Mouse (Mus musculus): Measurements from ENCODE around the gene Man2a2. TPM values are rescaled to one million over a fixed set of nuclear protein-coding genes. Genes with fewer than 3 reads are reported as not detected.

Man2a2 gene
- total RNA-seq (2012; rRNA removed), result 14.6 and 19.8 TPM in 2 replicates

- H3K9me3 ChIP-seq (ENCODE audit: control insufficient read depth, insufficient read depth, low read depth, low read length), result no peaks in the 10 kb centered on the region
- H3K4me1 ChIP-seq (ENCODE audit: control insufficient read depth in 2 of 2, insufficient read depth in 2 of 2, low read length in 2 of 2, poor library complexity in 1 of 2), result peaks cover 0 to 7% of the 10 kb centered on the region in 2 experiments; a peak in 1 of 4 replicates
- peaks cover 8% of the 10 kb centered on the region; the same call in 1 of the 2 replicates for H3K36me3 ChIP-seq (ENCODE audit: control insufficient read depth, insufficient read depth, low read length, poor library complexity, severe bottlenecking)
- DNase-seq (ENCODE audit: low read depth, low spot score), result no peak
- H3K4me3 ChIP-seq (ENCODE audit: insufficient read depth in 1 of 2, low read depth in 1 of 2, low read length in 2 of 2, poor library complexity in 1 of 2, severe bottlenecking in 1 of 2), result peak within 1 kb of the TSS; percentile 85 to 90
- in situ Hi-C loops (cut with MboI; ENCODE audit: low sequenced_read_pairs in 2 of 2, unreplicated experiment in 2 of 2), result no loop called here
- TF ChIP-seq CHD2 (IDR thresholded peaks at IDR 0.05; ENCODE audit: low read depth, low read length), result no peak
- TF ChIP-seq MAFK (IDR thresholded peaks at IDR 0.05; ENCODE audit: insufficient read depth, low read depth, low read length), result no peak
- TF ChIP-seq ZNF384 (IDR thresholded peaks at IDR 0.05; ENCODE audit: low read depth, low read length), result 0 out of 2 replicates have a peak, but pooled peaks have one; percentile 9
- no peak for TF ChIP-seq HCFC1 (IDR thresholded peaks at IDR 0.05; ENCODE audit: borderline replicate concordance, insufficient read depth, low read length)
- TF ChIP-seq ZC3H11A (IDR thresholded peaks at IDR 0.05; ENCODE audit: borderline replicate concordance, low read depth, low read length), result no peak
- H3K27ac ChIP-seq (ENCODE audit: insufficient read depth, low read depth, low read length, poor library complexity, severe bottlenecking), result no peak within 1 kb of the TSS
- peak within 1 kb of the TSS; percentile 75 for H3K9ac ChIP-seq (ENCODE audit: insufficient read depth, low read depth, low read length, poor library complexity, severe bottlenecking)
These were observed at the start of gene Man2a2 for GRCm38 (mm10) chr7:80371041-80371751. TSS of gene Man2a2 (minus strand) at chr7:80371375.

GRCm38 (mm10) chr7:80420586-80420985, 49.4 kb upstream of the Man2a2 start:
- Histone ChIP-seq H3K4me1 (ENCODE audit: control insufficient read depth in 2 of 2, insufficient read depth in 2 of 2, low read length in 2 of 2, poor library complexity in 1 of 2) (peaks cover 0 to 4% of the 10 kb centered on the region in 2 experiments; a peak in 1 of 4 replicates), H3K4me3 (ENCODE audit: insufficient read depth in 1 of 2, low read depth in 1 of 2, low read length in 2 of 2, poor library complexity in 1 of 2, severe bottlenecking in 1 of 2) (no peak overlapping the region), H3K9me3 (ENCODE audit: control insufficient read depth, insufficient read depth, low read depth, low read length) (no peaks in the 10 kb centered on the region), H3K36me3 (ENCODE audit: control insufficient read depth, insufficient read depth, low read length, poor library complexity, severe bottlenecking) (no peaks in the 10 kb centered on the region), H3K9ac (ENCODE audit: insufficient read depth, low read depth, low read length, poor library complexity, severe bottlenecking) (no peak overlapping the region), H3K27ac (ENCODE audit: insufficient read depth, low read depth, low read length, poor library complexity, severe bottlenecking) (no peak overlapping the region)
- TF ChIP-seq CHD2 (IDR thresholded peaks at IDR 0.05; ENCODE audit: low read depth, low read length) (no peak), HCFC1 (IDR thresholded peaks at IDR 0.05; ENCODE audit: borderline replicate concordance, insufficient read depth, low read length) (no peak), ZNF384 (IDR thresholded peaks at IDR 0.05; ENCODE audit: low read depth, low read length) (no peak), MAFK (IDR thresholded peaks at IDR 0.05; ENCODE audit: insufficient read depth, low read depth, low read length) (no peak), ZC3H11A (IDR thresholded peaks at IDR 0.05; ENCODE audit: borderline replicate concordance, low read depth, low read length) (no peak)
- in situ Hi-C loops (cut with MboI; ENCODE audit: low sequenced_read_pairs in 2 of 2, unreplicated experiment in 2 of 2), result no loop called here
- DNase-seq (ENCODE audit: low read depth, low spot score), result no peak

GRCm38 (mm10) chr7:80419278-80419677, 48.1 kb upstream of the Man2a2 start:
- TF ChIP-seq HCFC1 (IDR thresholded peaks at IDR 0.05; ENCODE audit: borderline replicate concordance, insufficient read depth, low read length) (no peak), CHD2 (IDR thresholded peaks at IDR 0.05; ENCODE audit: low read depth, low read length) (no peak), ZNF384 (IDR thresholded peaks at IDR 0.05; ENCODE audit: low read depth, low read length) (no peak), MAFK (IDR thresholded peaks at IDR 0.05; ENCODE audit: insufficient read depth, low read depth, low read length) (no peak), ZC3H11A (IDR thresholded peaks at IDR 0.05; ENCODE audit: borderline replicate concordance, low read depth, low read length) (no peak)
- Histone ChIP-seq H3K36me3 (ENCODE audit: control insufficient read depth, insufficient read depth, low read length, poor library complexity, severe bottlenecking) (no peaks in the 10 kb centered on the region), H3K9ac (ENCODE audit: insufficient read depth, low read depth, low read length, poor library complexity, severe bottlenecking) (no peak overlapping the region), H3K27ac (ENCODE audit: insufficient read depth, low read depth, low read length, poor library complexity, severe bottlenecking) (no peak overlapping the region), H3K9me3 (ENCODE audit: control insufficient read depth, insufficient read depth, low read depth, low read length) (no peaks in the 10 kb centered on the region), H3K4me1 (ENCODE audit: control insufficient read depth in 2 of 2, insufficient read depth in 2 of 2, low read length in 2 of 2, poor library complexity in 1 of 2) (peaks cover 0 to 4% of the 10 kb centered on the region in 2 experiments; a peak in 1 of 4 replicates), H3K4me3 (ENCODE audit: insufficient read depth in 1 of 2, low read depth in 1 of 2, low read length in 2 of 2, poor library complexity in 1 of 2, severe bottlenecking in 1 of 2) (no peak overlapping the region)
- in situ Hi-C loops (cut with MboI; ENCODE audit: low sequenced_read_pairs in 2 of 2, unreplicated experiment in 2 of 2), result no loop called here
- DNase-seq (ENCODE audit: low read depth, low spot score), result no peak

- Histone ChIP-seq H3K4me1 (ENCODE audit: control insufficient read depth in 2 of 2, insufficient read depth in 2 of 2, low read length in 2 of 2, poor library complexity in 1 of 2) (peaks cover 0 to 4% of the 10 kb centered on the region in 2 experiments; a peak in 1 of 4 replicates), H3K9me3 (ENCODE audit: control insufficient read depth, insufficient read depth, low read depth, low read length) (no peaks in the 10 kb centered on the region), H3K36me3 (ENCODE audit: control insufficient read depth, insufficient read depth, low read length, poor library complexity, severe bottlenecking) (no peaks in the 10 kb centered on the region), H3K9ac (ENCODE audit: insufficient read depth, low read depth, low read length, poor library complexity, severe bottlenecking) (no peak overlapping the region), H3K27ac (ENCODE audit: insufficient read depth, low read depth, low read length, poor library complexity, severe bottlenecking) (no peak overlapping the region), H3K4me3 (ENCODE audit: insufficient read depth in 1 of 2, low read depth in 1 of 2, low read length in 2 of 2, poor library complexity in 1 of 2, severe bottlenecking in 1 of 2) (no peak overlapping the region)
- no peak for DNase-seq (ENCODE audit: low read depth, low spot score)
- TF ChIP-seq HCFC1 (IDR thresholded peaks at IDR 0.05; ENCODE audit: borderline replicate concordance, insufficient read depth, low read length) (no peak), ZC3H11A (IDR thresholded peaks at IDR 0.05; ENCODE audit: borderline replicate concordance, low read depth, low read length) (no peak), CHD2 (IDR thresholded peaks at IDR 0.05; ENCODE audit: low read depth, low read length) (no peak), ZNF384 (IDR thresholded peaks at IDR 0.05; ENCODE audit: low read depth, low read length) (no peak), MAFK (IDR thresholded peaks at IDR 0.05; ENCODE audit: insufficient read depth, low read depth, low read length) (no peak)
- in situ Hi-C loops (cut with MboI; ENCODE audit: low sequenced_read_pairs in 2 of 2, unreplicated experiment in 2 of 2), result no loop called here
These were observed 46.9 kb upstream of the Man2a2 start for GRCm38 (mm10) chr7:80418036-80418435.

Data from ES-E14 (cell line).